Comparison of ENCODE assay signal across 11 mouse cellular contexts in the genomic region with DNA sequence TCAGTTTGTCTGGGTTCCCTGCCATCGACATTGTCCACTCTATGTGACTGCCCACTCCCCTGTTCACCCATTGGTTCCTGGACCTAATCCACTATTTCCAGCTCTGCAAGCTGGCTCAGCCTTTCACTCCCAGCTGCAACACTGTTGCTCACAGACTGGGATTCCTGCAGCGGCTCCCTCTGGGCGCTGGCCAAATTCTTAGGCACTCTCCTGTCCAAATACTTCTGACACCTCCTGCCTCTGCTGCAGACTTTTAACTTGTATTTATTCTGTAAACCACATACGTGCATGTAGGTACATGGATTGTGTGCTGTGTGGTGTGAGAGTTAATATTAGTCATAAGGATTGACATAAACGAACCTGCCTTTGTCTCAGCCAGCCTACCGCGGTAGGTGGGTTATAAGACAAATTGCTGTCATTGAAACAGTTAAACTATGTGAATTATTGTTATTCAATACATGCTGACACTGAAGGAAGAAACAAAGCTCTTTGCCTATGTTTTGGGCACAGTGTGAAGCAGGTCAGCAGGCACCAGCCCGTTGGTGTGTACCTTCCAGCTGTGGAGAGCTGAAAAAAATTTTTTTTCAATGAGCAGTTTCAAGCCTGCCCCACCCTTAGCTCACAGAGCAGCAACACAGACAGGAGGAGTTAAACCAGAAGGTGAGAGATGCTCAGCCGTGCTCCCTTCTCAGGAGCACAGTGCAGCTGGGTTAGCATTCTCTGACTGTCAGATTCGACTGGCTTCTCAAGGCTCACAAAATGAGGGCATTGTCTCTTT.
DNase-seq lines count a peak whose midpoint lies in the region; ATAC-seq and TF ChIP-seq lines count a peak whose summit lies in the region.
"Had no signal": no experiment of that assay in that cellular context is flagged by ENCODE, and none has a peak within 500 bp of the region (broad histone marks: within the 10 kb centered on the region; RNA-seq: fewer than 3 reads in every experiment).

No protein-coding gene starts in this region.

- no peak overlapping the region for H3K4me2 ChIP-seq in heart, embryonic 15.5 days
- H3K4me2 ChIP-seq in heart, embryonic 12.5 days = no peak overlapping the region
- no peak overlapping the region for H3K4me2 ChIP-seq in limb, embryonic 14.5 days (replicated peaks; ENCODE audit: low read depth, low read length, severe bottlenecking)
- H3K4me2 ChIP-seq: forebrain, embryonic 13.5 days; liver, embryonic 15.5 days had no signal

- no peak overlapping the region for H3K4me3 ChIP-seq in heart, embryonic 15.5 days
- H3K4me3 ChIP-seq in heart, embryonic 12.5 days = no peak overlapping the region
- no peak overlapping the region for H3K4me3 ChIP-seq in limb, embryonic 14.5 days (replicated peaks; ENCODE audit: low read length)
- H3K4me3 ChIP-seq: forebrain, embryonic 13.5 days; hindbrain, embryonic 10.5 days; liver, embryonic 15.5 days had no signal

- no peaks in the 10 kb centered on the region for H3K9me3 ChIP-seq in heart, embryonic 15.5 days (replicated peaks)
- no peaks in the 10 kb centered on the region for H3K9me3 ChIP-seq in heart, embryonic 12.5 days (replicated peaks)
- H3K9me3 ChIP-seq in limb, embryonic 14.5 days (ENCODE audit: control insufficient read depth, low read length) = no peaks in the 10 kb centered on the region
- H3K9me3 ChIP-seq: forebrain, embryonic 13.5 days; hindbrain, embryonic 10.5 days; liver, embryonic 15.5 days had no signal

- H3K36me3 ChIP-seq in heart, embryonic 15.5 days = no peaks in the 10 kb centered on the region
- no peaks in the 10 kb centered on the region for H3K36me3 ChIP-seq in heart, embryonic 12.5 days
- H3K36me3 ChIP-seq in limb, embryonic 14.5 days (ENCODE audit: control insufficient read depth, insufficient read depth, low read length) = peaks cover 5% of the 10 kb centered on the region; the same call in 1 of the 2 replicates
- H3K36me3 ChIP-seq: hindbrain, embryonic 10.5 days; liver, embryonic 15.5 days had no signal

- peak overlapping the region; percentile 38 for H3K27ac ChIP-seq in heart, embryonic 15.5 days
- H3K27ac ChIP-seq in heart, embryonic 12.5 days (ENCODE audit: poor library complexity, severe bottlenecking) = no peak overlapping the region
- H3K27ac ChIP-seq in limb, embryonic 14.5 days (replicated peaks; ENCODE audit: low read depth, low read length) = no peak overlapping the region; the same call in 1 of the 2 replicates
- H3K27ac ChIP-seq: forebrain, embryonic 13.5 days; hindbrain, embryonic 10.5 days; liver, embryonic 15.5 days had no signal

- no peak for TF ChIP-seq POLR2A in limb, embryonic 14.5 days (IDR thresholded peaks at IDR 0.05; ENCODE audit: borderline replicate concordance, extremely low read depth, insufficient read depth, insufficient read length)

- no peak overlapping the region for H3K9ac ChIP-seq in heart, embryonic 15.5 days
- H3K9ac ChIP-seq in heart, embryonic 12.5 days = no peak overlapping the region
- no peak overlapping the region for H3K9ac ChIP-seq in limb, embryonic 14.5 days (ENCODE audit: low read depth, low read length, severe bottlenecking)
- H3K9ac ChIP-seq: forebrain, embryonic 13.5 days; liver, embryonic 15.5 days had no signal

- peak; percentile 25 for DNase-seq in right cerebral cortex, postnatal 14 days
- DNase-seq in right cerebral cortex, adult 18-20 months = no peak
- peak; percentile 68 for DNase-seq in limb, embryonic 14.5 days (ENCODE audit: low spot score)
- peak; percentile 56 for DNase-seq in testis, postnatal 14 days (ENCODE audit: low spot score)
- no peak for DNase-seq in cerebellum, adult 9-11 months
- DNase-seq: kidney, adult 9 months had no signal

- 49% methylated on average over 10 of the region's 10 CpGs for WGBS in heart, embryonic 15.5 days
- 60% methylated on average over 10 of the region's 10 CpGs for WGBS in heart, embryonic 12.5 days
- 36% methylated on average over 10 of the region's 10 CpGs for WGBS in limb, embryonic 14.5 days

- ATAC-seq in heart, embryonic 15.5 days (replicated peaks; ENCODE audit: insufficient number of reproducible peaks, insufficient read depth, low FRiP score, low read depth) = no peak
- no peak for ATAC-seq in heart, embryonic 12.5 days (ENCODE audit: insufficient number of reproducible peaks, low FRiP score)
- peak; percentile 42 for ATAC-seq in limb, embryonic 14.5 days (ENCODE audit: low FRiP score, low read depth)
- ATAC-seq: forebrain, embryonic 13.5 days had no signal

- no peaks in the 10 kb centered on the region for H3K27me3 ChIP-seq in heart, embryonic 15.5 days
- H3K27me3 ChIP-seq in heart, embryonic 12.5 days (replicated peaks) = no peaks in the 10 kb centered on the region
- H3K27me3 ChIP-seq in limb, embryonic 14.5 days (ENCODE audit: control insufficient read depth, insufficient read depth, low read length) = no peaks in the 10 kb centered on the region
- H3K27me3 ChIP-seq: forebrain, embryonic 13.5 days; liver, embryonic 15.5 days had no signal

- H3K4me1 ChIP-seq in heart, embryonic 15.5 days (replicated peaks) = peaks cover 27% of the 10 kb centered on the region
- H3K4me1 ChIP-seq in heart, embryonic 12.5 days (replicated peaks) = peaks cover 34% of the 10 kb centered on the region
- H3K4me1 ChIP-seq in limb, embryonic 14.5 days (ENCODE audit: control insufficient read depth, insufficient read depth, low read length) = peaks cover 72% of the 10 kb centered on the region
- H3K4me1 ChIP-seq: liver, embryonic 15.5 days had no signal

Comparison
In these comparisons a context has a peak if more than half of its experiments do, and no peak if none do; other contexts are left out.
1. DNase-seq: peak in right cerebral cortex, postnatal 14 days (single experiment), limb, embryonic 14.5 days (single experiment) and testis, postnatal 14 days (single experiment); none in right cerebral cortex, adult 18-20 months (single experiment) and cerebellum, adult 9-11 months (single experiment).